8 mouse cellular contexts compared by ENCODE assay signal in the genomic region with DNA sequence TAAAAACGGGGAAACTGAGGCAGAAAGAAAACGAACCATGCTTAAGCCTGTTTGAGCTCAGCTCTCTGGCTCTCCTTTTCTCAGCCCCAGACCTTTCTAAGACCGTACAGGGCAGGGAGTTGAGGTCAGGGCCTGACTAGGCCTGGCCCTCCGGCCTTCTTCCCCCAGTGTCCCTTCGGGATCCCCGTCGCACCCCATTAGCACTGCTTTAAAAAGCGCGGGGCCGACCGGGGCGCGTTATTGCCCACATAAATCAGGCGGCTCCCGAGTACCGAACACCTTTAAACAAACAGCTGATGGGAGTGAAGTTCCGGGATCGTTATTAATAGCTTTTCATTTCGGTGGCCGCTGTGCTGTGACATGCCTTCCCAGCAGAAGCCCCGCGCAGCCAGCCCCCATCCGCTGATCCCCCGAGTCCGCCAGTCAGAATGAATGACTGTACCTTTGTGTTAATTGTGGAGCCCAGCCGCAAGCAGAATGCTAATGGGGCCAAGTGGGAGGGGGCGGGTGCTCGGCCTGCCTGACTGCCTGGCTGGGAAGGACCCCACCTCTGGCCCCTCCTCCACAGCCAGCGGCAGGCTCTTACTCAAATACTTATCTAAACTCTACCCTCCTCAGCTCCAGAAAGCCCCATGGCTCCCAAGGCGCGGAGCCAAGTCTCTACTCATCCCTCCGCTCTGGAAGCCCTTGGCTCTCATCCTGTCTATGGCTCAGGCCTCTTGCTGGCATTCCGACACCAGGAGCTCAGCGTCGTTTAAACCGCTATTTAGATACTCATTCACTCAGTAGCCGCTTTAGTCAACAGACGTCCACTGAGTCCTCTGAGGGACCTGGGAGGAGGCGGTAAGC. TPM values are rescaled to one million over a fixed set of nuclear protein-coding genes. Genes with fewer than 3 reads are reported as not detected.
DNase-seq lines count a peak whose midpoint lies in the region; ATAC-seq lines count a peak whose summit lies in the region.

No protein-coding gene starts in this region.

- no peak for DNase-seq in lung, adult 18-20 months
- peak; percentile 79 to 82 for DNase-seq in cerebellum, postnatal 10 days
- peak; percentile 76 for DNase-seq in mesoderm, embryonic 11.5 days (ENCODE audit: low read depth, low spot score)
- DNase-seq in thymus, postnatal 36 days = no peak
- no peak for DNase-seq in thymus, postnatal 4 days
- DNase-seq in urinary bladder, adult 18-20 months (ENCODE audit: low spot score in 2 of 2) = no peak

- H3K9me3 ChIP-seq in lung, embryonic 15.5 days = no peaks in the 10 kb centered on the region
- no peaks in the 10 kb centered on the region for H3K9me3 ChIP-seq in heart, embryonic 16.5 days (replicated peaks; ENCODE audit: control insufficient read depth, low read length)

- H3K36me3 ChIP-seq in lung, embryonic 15.5 days = no peaks in the 10 kb centered on the region
- no peaks in the 10 kb centered on the region for H3K36me3 ChIP-seq in heart, embryonic 16.5 days (ENCODE audit: control insufficient read depth, insufficient read depth)

- H3K9ac ChIP-seq in lung, embryonic 15.5 days = no peak overlapping the region
- H3K9ac ChIP-seq in heart, embryonic 16.5 days (ENCODE audit: low read length) = no peak overlapping the region

- no peak overlapping the region for H3K27ac ChIP-seq in lung, embryonic 15.5 days
- H3K27ac ChIP-seq in heart, embryonic 16.5 days (ENCODE audit: low read length) = no peak overlapping the region

- H3K4me2 ChIP-seq in lung, embryonic 15.5 days = peak overlapping the region; percentile 53
- peak overlapping the region; percentile 59 for H3K4me2 ChIP-seq in heart, embryonic 16.5 days (ENCODE audit: low read depth, low read length)

- peak overlapping the region; percentile 17; the same call in 1 of the 2 replicates for H3K4me3 ChIP-seq in lung, embryonic 15.5 days
- peak overlapping the region; percentile 33 for H3K4me3 ChIP-seq in heart, embryonic 16.5 days (ENCODE audit: low read length)

- H3K27me3 ChIP-seq in lung, embryonic 15.5 days = peaks cover 87% of the 10 kb centered on the region
- H3K27me3 ChIP-seq in heart, embryonic 16.5 days (ENCODE audit: control insufficient read depth, insufficient read depth, low read length) = peaks cover 87% of the 10 kb centered on the region

- ATAC-seq in lung, embryonic 15.5 days (ENCODE audit: borderline replicate concordance, extremely low read depth, low FRiP score, low TSS enrichment) = peak; percentile 50; the same call in 1 of the 2 replicates
- peak; percentile 32; the same call in 1 of the 2 replicates for ATAC-seq in heart, embryonic 16.5 days (replicated peaks; ENCODE audit: extremely low read depth, insufficient read depth, low FRiP score)

- WGBS in lung, embryonic 15.5 days = 3% methylated on average over 39 of the region's 39 CpGs
- WGBS in heart, embryonic 16.5 days = 4% methylated on average over 39 of the region's 39 CpGs

- peaks cover 18% of the 10 kb centered on the region for H3K4me1 ChIP-seq in lung, embryonic 15.5 days
- peaks cover 10% of the 10 kb centered on the region for H3K4me1 ChIP-seq in heart, embryonic 16.5 days (ENCODE audit: control insufficient read depth, insufficient read depth, low read length)

RNA-seq across cellular contexts. Expression of a gene that starts 19.3 kb away (rescaled TPM):
- polyA plus RNA-seq in lung, embryonic 15.5 days (2015; fragmentation: Nextera tagmentation; extraction: Ambion mirVana) = 1.0 and 1.1 TPM in 2 replicates
- 0.11 and 0.19 TPM in 2 replicates for polyA plus RNA-seq in heart, embryonic 16.5 days (2015; fragmentation: Nextera tagmentation; extraction: Ambion mirVana)

Comparison
In these comparisons a context has a peak if more than half of its experiments do, and no peak if none do; other contexts are left out.
1. DNase-seq: peak in cerebellum, postnatal 10 days (2 of 2) and mesoderm, embryonic 11.5 days (single experiment); none in lung, adult 18-20 months (0 of 2), thymus, postnatal 36 days (0 of 2), thymus, postnatal 4 days (single experiment) and urinary bladder, adult 18-20 months (0 of 2).